Mouse (Mus musculus) lung, postnatal 36 days (tissue): ENCODE measurements at regions not wholly inside any gene's neighbourhood (a gene's known extent, or its start where the extent isn't known, plus 50 kb on each side); places are given as distances from the start of the nearest gene placed in this dataset.

ENCODE experiments used
- DNase-seq: peaks from one replicate; pipeline ENCODE4 v3.0.0; 2022; ENCODE audit warnings: mixed read lengths

DNA sequence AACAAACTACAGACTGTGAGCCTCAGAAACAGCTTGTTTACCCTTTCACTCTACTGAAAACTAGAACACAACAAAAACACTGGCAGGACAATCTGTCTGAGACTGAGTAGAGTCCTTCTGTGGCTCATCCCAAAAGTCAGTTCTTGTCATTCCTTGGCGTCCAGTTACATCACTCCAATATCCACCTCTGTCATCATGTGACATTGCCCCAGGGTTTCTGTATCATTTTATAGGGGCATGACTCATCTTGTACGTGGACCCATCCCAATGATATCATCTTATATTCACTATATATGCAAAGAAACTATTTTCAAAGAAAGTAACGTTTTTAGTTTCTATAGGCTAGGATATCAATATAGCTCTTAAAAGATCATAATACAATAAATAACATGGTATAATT lies 152.3 kb downstream of the Dkk2 start:
- no peak for DNase-seq

DNA sequence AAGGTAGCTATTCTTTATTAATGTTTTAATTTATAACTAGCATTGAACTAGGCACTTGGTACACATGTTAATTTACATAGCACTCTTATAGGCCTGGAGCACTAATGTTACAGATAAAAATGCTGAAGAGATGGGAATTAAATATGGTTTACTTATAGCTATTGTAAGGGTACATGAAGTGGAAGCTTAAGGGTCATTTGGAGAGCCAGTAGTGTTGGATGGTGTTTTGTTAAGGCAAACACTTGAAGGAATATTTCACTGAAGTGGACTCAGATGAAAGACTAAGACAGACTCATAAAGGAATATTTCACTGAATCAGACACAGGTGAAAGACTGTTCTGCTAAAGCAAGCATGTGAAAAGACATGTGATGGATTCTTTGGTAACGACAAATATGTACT lies 172.7 kb downstream of the Dkk2 start:
- DNase-seq = no peak

DNA sequence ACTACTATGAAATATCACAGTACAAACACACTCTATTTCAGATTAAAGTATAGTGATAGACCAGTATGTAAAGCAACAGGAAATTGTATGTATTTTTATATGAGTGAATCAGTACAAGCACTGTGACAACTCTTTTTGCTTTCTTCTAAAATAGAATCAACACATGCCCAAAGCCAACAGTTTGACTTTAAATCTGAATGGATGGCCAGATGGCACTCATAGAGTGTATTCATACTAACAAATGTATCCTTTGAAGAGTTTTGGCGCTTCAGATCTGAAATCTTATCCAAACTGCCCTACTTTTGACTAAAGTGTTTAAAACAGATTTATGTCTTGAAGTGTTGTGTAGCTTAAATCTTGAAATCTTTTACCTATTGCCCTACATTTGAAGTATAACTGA lies 184.5 kb downstream of the Dkk2 start:
- no peak for DNase-seq

DNA sequence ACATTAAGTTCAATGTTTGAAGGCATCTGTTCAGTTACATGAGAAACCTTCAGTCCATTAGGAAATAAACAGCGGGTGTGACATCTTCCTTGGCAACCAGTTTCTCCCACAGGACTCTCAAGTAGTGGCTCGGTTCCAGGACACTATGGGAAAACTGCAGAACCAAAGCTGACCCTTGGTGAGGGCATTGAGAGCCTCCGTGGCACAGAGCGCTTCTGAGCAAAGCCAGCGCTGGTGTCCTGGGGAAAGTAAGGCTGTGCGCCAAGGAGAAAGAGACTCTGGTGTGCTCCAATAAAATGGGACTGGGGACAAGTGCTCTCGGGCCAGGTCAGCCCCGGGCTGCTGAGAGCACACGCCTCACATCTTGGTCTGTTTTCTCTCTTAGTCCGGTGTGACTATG lies 189.7 kb downstream of the Dkk2 start:
- no peak for DNase-seq

DNA sequence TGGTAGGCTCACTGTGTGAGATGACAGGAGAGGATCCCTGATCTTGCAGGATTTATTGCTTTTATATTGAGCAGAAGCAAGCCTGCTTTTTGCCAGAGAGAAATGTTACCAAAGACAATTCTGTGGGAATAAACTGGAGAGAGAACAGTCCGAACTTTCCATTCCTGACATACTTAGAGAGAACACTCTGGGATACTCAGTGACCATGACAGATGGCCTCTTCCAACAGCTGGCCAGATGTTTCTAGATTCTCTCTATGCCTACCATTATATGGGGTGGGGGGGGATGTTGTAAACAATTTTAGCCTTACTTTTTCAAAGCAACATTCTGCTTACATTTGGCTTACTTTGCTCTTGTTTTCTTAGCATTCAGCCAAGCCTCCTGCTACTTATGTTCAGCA lies 192.7 kb downstream of the Dkk2 start:
- no peak for DNase-seq

DNA sequence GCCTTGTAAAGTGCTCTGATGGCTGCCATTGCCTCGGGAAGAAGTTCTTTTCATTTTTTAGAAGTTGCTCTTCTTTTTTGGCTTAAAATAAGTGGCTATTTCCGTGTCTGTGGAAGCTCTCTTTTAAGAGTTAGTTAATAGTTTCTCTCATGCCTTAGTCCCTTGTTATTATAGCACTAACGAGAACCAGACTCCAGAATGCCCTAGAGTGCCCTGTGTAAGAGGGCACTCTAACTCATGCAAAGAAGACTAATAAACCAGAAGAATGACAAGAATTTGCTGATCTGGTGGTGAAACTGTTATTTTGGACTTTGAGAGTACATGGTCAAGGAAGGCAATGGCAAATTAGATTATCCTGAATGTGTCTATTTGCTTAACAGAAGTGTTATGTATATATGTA lies 202.6 kb downstream of the Dkk2 start:
- DNase-seq = no peak

DNA sequence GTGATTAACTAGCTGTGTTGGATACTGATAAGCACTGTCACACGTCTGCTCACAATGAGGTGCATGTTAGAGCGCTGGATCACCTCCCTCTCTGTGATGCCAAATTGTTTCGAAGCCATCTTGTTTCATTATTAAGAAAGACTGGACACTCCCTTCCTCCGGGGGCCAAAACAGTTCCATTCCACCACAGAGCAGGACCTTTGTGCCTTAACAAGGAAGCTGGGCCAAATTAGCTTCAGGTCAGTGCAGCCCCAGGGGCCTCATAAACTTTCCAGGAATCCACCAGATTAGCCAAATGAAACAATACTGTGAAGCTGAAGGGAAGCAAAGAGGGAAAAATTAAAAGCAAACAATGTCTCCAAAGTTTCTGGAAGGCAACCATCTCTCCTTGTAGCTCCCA lies 241.9 kb downstream of the Dkk2 start:
- DNase-seq = no peak

DNA sequence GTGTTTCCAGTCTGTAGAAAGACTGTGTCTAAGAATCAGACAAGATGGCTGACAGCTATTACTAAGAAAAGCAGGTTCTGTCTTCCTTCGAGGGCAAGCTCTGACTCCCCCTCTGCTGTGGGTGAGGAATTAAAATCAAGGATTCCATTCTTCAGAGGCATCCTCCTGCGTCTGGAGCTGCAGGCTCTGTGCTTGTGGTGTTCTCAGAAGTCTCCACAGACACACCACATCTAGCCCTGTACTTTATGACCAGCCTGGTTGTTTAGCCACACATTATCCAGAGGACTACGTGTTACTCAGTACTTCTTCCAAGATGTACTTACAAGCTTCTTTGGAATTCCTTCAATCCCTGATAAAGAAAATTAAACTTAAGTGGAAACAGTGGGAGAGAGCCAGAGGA lies 258.5 kb downstream of the Dkk2 start:
- no peak for DNase-seq

DNA sequence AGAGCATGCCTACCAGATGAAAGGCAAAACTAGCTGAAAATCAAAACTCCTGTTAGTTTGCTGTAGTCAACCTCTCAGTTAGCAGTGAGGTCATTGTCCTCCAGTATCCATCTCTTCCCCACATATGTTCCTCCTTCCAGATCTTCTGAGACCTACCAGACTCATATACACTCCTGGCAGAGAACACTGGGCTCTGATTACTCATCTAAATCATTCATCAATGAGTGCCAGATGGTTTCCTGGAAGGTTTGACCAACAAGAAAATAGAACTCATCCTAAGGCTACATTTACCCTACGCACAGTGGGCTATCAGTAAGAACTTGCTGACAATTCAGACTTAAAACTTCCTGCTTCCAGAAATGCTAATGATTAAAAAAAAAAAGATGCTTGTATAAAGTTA lies 260.8 kb downstream of the Dkk2 start:
- DNase-seq = no peak

DNA sequence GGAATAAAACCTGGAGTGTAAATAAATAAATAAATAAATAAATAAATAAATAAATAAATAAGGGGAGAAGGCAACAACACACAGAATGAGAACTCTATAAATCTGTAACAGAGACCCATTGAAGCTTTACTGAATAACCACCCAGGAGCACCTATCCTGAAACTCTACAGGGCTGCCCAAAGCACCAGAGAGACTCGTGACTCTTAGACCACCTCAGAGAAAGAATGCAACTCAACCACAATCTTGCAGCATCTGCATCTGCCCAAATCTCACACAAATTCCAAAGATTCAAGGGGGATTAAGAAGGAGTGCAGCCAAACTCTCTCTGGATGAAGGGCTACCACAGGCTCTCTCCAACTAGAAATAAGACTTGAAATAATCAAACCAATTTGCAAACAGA lies 264.5 kb downstream of the Dkk2 start:
- DNase-seq = no peak

DNA sequence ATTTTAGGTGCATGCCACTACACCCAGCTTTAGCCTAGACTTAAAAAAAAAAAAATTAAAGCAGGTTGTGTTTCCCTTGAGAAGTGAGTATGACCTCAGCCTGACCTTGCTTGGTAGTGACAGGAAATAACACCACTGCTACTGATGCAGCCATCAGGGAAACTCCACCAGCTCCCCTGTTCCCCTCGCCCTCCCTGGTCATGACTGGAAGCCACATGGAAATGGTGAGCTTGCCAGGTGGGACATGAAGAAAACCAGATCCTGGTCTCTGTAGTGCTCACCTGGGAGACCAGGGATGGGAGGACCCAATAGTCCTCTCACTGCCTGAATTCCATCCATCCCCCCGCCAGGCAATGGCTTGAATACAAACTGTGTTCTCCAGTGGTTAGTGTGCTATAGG lies 268.1 kb downstream of the Dkk2 start:
- DNase-seq = no peak

DNA sequence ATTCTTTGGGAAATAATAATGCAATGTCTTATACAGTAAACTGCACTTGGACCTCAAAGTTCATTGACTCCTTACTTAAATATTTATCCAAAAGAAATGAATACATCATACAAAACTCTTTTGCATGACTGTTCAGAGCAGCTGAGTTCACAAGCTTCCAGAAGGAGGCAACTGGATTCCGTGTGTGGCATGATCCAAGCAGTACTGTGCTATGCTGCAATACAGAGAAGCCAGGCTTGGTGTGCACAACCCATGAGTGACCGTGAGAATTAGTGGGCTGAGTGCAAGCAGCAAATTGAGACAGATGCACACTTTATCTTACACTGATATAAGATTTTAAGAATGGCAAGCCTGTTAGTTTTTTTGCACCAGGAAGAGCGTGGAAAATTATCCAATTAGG lies 270.0 kb upstream of the Gimd1 start:
- no peak for DNase-seq

DNA sequence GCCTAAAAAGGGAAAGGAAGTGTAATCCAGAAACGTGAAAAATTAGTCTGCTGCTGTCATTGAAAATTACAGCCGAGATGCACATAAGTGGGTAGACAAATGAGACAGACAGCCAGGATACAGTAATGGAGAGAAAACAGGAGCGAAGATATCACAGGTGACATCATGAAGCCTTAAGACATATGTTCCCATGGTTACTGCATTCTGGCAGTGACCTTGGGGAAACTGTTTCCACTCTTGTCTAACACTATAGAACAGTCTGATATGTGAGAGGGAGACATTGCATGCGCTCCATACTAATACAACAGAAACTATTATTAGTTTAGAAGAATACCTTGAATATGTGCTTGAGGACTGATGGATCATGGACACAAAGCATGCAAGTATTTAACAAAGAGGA lies 254.0 kb upstream of the Gimd1 start:
- no peak for DNase-seq

DNA sequence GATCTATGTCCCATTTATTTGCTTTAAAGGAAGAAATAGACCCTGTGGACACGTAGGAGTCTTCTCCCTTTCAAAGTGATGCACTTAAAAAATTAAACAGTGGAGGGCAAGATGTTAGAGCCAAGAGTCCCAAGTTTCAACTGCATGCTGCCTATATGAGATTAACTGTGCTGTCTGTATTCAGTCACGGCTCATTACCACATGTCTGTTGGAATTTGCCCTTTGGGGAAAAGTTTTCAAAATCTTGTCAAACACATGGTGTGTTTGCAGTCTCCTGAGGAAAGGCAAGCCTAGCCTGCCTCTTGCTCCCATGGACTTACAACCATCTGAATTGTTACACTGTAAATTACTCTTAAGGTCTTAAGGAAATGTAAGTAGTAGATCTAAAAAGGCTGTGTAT lies 211.9 kb upstream of the Gimd1 start:
- no peak for DNase-seq

DNA sequence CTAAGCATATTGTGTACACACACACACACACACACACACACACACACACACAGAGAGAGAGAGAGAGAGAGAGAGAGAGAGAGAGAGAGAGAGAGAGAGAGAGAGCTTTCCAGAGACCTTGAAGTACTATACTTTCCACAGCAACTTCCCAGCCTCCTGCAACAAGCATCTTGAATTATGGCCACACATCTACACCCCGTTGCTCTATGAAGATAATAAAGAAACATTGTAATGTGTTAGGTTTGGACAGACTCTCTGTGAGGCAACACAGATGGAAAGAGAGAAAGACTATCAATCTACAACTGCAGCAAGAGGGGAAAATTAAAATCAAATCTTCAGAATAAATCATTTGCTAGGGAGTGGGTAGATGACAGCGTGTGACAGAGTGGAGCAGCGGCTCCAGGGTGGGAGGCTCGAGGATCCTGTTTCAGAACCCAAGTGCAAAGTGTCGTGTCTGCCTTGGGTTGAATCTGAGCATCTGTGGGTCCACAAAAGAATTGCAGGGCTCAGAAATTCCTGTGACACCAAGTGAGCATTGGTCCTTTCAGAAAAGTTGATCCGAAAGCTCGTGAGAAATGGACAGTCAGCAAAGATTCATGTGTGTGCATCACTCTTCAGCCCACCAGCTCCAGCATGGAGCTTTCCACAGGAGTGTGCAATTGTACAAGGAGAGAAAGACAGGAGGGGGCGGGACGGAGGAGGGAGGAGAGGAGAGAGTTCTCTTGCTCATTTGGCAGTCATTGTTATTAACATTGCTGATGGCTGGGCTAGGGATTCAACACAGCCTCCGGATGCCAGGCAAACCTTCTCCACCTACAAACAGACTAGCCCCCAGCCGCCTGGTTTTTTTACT lies 203.6 kb upstream of the Gimd1 start:
- no peak for DNase-seq

DNA sequence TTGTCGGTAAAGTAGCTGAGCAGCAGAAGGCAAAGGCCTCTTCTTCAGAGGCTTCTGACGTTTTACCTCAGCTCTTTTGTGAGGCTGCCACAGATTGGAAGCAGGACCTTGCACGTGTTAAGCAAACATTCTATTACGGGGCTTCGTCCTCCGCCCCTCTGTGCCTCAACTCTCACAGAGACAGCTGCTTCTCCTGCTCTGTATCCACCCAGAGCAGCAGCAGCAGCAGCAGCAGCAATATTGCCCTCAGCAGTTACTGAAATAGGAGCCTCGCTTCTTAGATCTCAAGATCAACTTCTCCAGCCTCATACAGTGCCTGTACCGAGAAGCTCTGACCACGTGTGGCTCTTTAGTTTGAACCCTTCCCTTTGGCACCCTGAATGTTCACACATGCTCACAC lies 202.4 kb upstream of the Gimd1 start:
- no peak for DNase-seq

DNA sequence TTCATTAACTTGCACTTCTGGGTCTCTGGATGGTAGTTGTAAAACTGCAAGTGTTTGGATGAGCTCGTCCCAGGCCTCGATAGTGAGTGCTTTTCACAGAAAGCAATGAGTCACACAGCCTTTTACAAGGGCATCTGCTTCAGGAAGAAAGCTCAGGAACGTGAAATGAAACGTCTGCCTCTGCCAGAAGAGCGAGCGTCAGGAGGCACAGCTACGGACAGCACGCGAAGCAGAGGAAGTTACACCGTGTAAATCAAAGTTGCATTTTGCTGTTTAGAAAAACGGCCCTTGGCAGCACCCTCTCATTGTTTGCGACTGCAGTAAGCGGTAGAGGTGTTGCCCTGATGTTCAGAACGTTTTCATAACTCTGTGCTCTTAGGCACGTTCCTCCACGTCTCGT lies 201.5 kb upstream of the Gimd1 start:
- no peak for DNase-seq

DNA sequence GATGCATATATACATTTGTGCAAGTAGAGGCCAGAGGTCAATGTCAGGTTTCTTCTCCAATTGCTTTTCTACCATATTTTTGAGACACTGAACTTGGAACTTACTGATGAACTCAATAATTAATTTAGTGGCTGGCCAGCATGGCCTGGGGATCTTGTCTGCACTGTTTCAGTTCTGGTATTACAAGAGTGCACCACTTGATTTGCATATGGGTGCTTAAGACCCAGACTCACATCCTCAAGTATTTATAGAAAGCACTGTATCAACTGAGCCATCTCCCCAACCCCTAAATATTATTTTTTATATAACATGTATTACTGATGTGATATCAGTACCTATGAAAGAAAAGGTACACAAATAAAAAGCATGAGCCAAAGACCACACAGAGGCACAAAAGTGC lies 197.8 kb upstream of the Gimd1 start:
- no peak for DNase-seq

DNA sequence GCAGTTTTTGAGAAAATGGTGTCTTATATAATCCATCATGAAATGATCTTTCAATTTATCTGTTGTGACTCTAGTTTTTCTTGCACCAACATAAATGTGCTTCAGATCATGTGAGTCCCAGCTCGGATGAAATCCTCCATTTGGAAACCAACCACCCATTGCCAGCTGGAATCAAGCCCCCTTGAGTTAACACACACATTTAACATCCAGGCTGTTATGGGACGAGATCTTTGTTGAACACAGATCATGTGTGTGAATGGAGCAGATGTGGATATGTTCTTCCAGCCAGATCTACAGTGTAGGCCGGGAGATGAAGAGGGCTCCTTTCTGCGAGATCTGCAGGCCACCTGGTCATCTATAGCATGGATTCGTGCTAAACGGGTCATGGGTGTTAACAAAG lies 188.4 kb upstream of the Gimd1 start:
- DNase-seq = no peak

DNA sequence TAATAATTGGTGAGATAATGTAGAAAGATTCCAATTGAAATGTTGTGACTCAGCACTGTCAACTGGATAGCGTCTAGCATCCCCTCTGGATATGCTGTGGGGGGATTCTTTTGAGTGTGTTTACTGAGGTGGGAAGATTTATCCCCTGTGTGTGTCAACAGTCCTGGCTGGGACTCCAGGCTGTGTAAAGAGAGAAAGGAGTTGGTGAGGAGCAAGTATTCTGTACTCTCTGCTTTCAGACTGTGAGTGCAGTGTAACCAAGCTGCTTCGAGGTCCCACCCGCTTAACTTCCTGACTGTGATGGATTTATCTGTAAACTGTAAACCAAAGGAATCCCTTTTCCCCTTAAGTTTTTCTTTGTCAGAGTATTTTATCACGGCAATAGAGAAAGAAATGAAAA lies 175.7 kb upstream of the Gimd1 start:
- no peak for DNase-seq

DNA sequence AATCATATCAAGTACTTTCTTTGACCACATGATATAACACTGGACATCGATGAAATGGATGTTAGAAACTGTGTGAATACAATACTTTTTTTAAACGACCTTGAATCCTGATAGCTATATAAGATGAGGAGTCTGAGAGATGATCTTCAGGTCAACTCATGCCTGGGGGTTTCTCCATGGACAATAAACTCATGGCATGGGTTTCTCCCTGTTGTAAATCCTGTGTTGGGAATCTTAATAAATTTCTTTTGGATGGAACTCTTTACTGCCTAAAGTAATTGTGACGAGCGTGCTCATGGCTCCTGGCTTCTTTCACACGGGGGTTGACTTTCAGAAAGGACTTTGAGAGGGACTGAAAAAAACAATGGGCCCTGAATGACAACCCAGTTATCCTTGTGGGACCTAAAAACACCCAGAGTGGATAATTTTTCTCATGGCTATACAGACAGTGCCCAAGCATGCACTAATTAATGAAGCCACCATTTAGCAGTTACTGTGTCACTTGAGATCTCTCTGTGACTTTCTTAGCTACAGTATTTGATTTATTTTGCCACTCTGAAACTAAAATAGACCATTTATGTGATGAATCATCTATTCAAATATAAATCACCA lies 167.2 kb upstream of the Gimd1 start:
- no peak for DNase-seq

DNA sequence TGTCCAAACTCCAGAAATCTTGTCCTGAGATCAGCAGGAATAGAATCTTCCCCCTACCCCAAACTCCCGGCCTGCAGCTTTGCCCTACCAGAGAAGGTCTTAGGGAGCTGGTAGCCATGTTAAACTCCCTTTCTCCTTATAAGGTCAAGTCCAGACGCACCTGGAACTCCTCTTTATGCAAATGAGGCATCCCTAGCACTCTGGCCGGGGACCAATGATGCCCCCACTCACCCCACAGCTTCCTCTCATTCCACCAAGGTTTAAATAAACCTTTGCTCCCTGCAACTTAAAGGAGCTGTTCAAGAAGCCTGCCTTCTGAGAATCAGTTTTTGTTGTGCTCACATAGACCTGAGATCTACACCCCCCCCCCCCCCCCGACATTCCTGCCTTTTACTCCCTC lies 158.6 kb upstream of the Gimd1 start:
- DNase-seq = no peak

DNA sequence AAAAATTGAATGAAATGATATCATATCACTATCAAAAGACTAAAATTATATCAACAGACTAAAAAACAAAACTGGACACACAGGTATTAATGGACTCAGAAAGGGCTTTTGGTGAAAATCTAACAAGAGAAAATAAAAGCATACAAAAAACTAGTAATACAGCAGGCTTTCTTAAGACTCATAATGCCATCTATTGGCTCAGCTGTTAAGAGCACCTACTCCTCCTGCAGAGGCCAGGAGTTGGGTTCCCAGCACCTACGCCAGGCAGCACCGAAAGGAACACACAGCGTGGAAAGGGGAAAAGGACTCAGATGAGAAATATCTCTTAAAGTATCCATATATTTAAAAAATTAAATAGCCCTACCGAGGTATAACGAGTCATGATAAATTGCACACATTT lies 151.9 kb upstream of the Gimd1 start:
- no peak for DNase-seq

DNA sequence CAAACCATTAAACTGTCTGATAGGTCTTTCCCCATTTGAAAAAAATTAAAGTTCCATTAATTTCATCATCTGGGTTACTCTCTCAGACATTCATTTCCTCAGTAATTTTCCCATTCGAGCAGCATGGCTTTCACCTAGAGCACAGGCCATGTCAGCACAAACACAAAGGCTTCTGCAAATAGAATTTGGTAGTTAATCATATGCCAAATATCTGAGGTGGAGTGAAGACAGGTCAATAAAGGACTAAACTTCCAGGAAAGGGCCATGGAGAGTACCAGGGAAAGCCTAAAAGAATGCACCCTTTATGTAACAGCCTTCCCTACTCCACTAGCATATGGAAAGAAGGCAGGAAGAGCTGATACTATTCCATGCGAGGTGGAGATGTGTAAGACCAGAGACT lies 150.3 kb upstream of the Gimd1 start:
- no peak for DNase-seq

DNA sequence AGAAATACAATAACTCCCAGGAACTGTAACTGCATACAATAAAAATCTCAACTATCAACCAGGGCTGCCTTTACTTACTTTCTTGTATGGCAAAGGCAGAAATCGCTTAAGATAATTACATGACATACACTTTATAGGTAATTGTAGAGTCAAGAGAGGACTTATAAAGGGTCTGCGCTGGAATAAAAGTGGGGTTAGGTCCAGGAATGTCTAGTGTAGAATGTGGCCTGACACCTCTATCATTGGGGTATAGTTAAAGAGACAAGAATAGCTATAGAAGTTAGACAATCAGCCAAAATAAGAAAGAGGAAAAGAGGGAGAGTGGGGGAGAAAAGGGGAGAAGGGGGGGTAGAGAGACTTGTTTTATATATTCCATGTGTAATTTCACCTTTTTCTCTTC lies 144.8 kb upstream of the Gimd1 start:
- no peak for DNase-seq
